Mouse (Mus musculus): Measurements from ENCODE around the gene Mfsd5.

The Mfsd5 gene

GRCm38 (mm10) chr15:102282463-102283292, 3.4 kb downstream of the Mfsd5 start:
- no peak for DNase-seq

DNA sequence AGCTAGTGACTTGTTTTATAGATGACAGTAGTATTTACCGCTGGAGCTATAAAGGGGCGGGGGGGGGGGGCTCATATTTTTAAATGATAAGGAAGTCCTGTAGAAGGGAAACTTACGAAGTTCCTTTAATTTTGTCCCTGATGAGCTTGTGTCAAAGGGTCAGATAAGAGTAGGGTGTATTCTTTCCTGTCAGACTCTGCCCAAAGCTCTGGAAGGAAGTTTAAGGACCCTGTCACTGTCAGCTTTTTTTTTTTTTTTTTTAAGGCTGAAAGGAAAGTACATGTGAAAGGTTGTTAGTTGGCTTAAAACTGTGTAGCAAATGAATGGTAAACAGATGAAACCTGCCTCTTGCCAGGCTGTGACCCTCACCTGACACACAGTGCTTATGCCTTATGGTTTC, 4.4 kb downstream of the Mfsd5 start:
- no peak for DNase-seq

DNA sequence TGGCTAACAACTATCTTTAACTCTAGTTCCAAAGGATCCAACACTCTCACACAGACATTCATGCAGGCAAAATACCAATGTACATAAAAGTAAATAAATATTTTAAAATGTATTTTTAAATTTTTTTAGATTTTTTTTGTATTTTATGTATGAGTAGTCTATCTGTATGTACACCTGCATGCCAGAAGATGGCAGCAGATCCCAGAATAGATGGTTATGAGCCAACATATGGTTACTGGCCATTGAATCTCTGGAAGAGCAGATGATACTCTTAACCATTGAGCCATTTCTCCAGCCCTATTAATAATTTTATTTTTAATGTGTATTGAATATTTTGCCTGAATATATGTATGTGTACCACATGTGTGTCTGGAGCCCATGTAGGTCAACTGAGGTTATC, 8.1 kb downstream of the Mfsd5 start:
- peak; percentile 31 to 45 for DNase-seq

GRCm38 (mm10) chr15:102295633-102296367, 16.5 kb downstream of the Mfsd5 start, which contains the start of gene Espl1:
TSS of gene Espl1 (plus strand) at chr15:102296266.
- peak; percentile 91 to 92 for DNase-seq

GRCm38 (mm10) chr15:102296368-102297006, 17.2 kb downstream of the Mfsd5 start:
- DNase-seq = no peak

- no peak for DNase-seq
Measured at GRCm38 (mm10) chr15:102302542-102302941, 23.3 kb downstream of the Mfsd5 start.

- DNase-seq = no peak
Measured at GRCm38 (mm10) chr15:102308717-102309116, 29.5 kb downstream of the Mfsd5 start.

- no peak for DNase-seq
Measured at GRCm38 (mm10) chr15:102310074-102310845, 31.0 kb downstream of the Mfsd5 start.

- no peak for DNase-seq
Measured at GRCm38 (mm10) chr15:102311489-102311888, 32.2 kb downstream of the Mfsd5 start.

GRCm38 (mm10) chr15:102315292-102315691, 36.0 kb downstream of the Mfsd5 start:
- no peak for DNase-seq

GRCm38 (mm10) chr15:102316263-102316662, 37.0 kb downstream of the Mfsd5 start:
- peak; percentile 62 to 69 for DNase-seq

DNA sequence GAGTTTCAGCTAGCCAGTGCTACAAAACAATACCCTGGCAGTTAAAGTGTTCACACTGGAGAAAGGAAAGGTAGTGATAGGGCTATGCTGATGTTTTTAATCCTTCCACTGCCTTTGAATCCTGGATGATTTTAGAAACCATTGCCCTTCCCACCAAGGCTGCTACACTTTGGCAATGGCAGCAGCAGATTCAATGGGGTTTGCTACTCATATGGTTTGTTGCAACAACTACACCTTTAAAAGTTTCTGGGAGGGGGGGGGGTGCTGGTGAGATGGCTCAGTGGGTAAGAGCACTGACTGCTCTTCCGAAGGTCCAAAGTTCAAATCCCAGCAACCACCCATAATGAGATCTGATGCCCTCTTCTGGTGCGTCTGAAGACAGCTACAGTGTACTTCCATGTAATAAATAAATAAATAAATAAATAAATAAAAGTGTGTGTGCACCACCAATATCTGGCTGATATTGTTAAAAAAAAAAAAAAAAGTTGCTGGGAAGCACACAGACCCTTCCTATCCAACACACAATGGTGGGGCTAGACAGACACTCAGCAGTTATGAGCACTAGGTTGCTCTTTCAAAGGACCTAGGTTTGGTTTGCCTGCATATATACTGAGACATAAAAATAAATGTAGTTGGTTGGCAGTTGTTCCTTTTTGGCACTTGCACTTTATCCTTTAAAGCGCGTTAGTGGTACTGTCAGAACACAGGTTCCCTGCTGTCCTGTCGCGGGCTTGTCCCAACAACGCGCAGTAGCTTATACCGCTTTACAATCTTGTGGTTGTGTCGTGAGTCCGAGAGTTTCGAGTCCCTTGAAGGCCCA, 45.6 kb downstream of the Mfsd5 start:
- DNase-seq = peak in 1 of 2 experiments; percentile 29

DNA sequence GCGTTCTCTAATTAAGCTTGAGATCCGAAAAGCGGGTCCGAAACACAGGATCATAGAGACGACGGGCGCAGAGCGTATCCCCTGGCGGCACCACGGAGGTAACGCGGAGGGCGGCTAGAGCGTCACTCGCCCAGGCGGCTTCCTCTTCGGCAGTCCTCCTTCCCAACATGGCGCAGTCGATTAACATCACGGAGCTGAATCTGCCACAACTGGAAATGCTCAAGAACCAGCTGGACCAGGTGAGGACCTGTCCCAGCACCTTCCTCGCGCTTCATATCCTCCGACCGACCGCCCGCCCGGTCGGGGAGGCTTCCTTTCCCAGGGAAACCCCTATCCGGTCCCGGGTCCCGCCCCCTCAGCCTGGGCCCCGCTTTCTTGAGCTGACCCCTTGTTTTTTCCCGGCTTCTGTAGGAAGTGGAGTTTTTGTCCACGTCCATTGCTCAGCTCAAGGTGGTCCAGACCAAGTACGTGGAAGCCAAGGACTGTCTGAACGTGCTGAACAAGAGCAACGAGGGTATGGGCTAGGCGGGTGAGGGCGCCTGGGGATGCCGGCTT, 46.8 kb downstream of the Mfsd5 start, which contains the start of gene Pfdn5:
Gene Pfdn5, plus strand, starts transcription at position 95 of the 555 bp plus-strand sequence.
- DNase-seq = peak; percentile 85 to 86

GRCm38 (mm10) chr15:102326892-102327291, 47.6 kb downstream of the Mfsd5 start:
- DNase-seq = no peak

Data from cerebellum, postnatal 36 days (tissue).